Comparison of ENCODE assay signal across 8 mouse cellular contexts in genomic region chr8:120537207-120537817, GRCm38 (mm10). TPM values are rescaled to one million over a fixed set of nuclear protein-coding genes. Genes with fewer than 3 reads are reported as not detected.
A peak's percentile ranks its signal among the peaks of the same experiment; 100 is the strongest.
DNase-seq lines count a peak whose midpoint lies in the region; ATAC-seq and TF ChIP-seq lines count a peak whose summit lies in the region.

No protein-coding gene starts in this region.

- no peak for TF ChIP-seq POLR2A in cerebellum, adult 2 months (IDR thresholded peaks at IDR 0.05; ENCODE audit: borderline replicate concordance, insufficient read depth, low read length)

- H3K4me3 ChIP-seq in cerebellum, adult 2 months (replicated peaks; ENCODE audit: insufficient read depth, low read depth, low read length) = peak overlapping the region; percentile 55
- H3K4me3 ChIP-seq in hindbrain, embryonic 15.5 days = peak overlapping the region; percentile 67
- peak overlapping the region; percentile 68 for H3K4me3 ChIP-seq in limb, embryonic 12.5 days (replicated peaks)
- H3K4me3 ChIP-seq in midbrain, embryonic 12.5 days = peak overlapping the region; percentile 69

- peak overlapping the region; percentile 71 for H3K9ac ChIP-seq in hindbrain, embryonic 15.5 days
- peak overlapping the region; percentile 59 for H3K9ac ChIP-seq in limb, embryonic 12.5 days (replicated peaks)
- peak overlapping the region; percentile 86 for H3K9ac ChIP-seq in midbrain, embryonic 12.5 days (replicated peaks)

- H3K27ac ChIP-seq in cerebellum, adult 2 months (ENCODE audit: insufficient read depth, low read length) = peak overlapping the region; percentile 92
- H3K27ac ChIP-seq in hindbrain, embryonic 15.5 days (replicated peaks) = peak overlapping the region; percentile 95
- H3K27ac ChIP-seq in limb, embryonic 12.5 days = peak overlapping the region; percentile 90
- peak overlapping the region; percentile 97 for H3K27ac ChIP-seq in midbrain, embryonic 12.5 days (replicated peaks)

- H3K9me3 ChIP-seq in hindbrain, embryonic 15.5 days = no peaks in the 10 kb centered on the region
- H3K9me3 ChIP-seq in limb, embryonic 12.5 days = no peaks in the 10 kb centered on the region
- no peaks in the 10 kb centered on the region for H3K9me3 ChIP-seq in midbrain, embryonic 12.5 days

- peak overlapping the region; percentile 99 for H3K4me2 ChIP-seq in hindbrain, embryonic 15.5 days
- H3K4me2 ChIP-seq in limb, embryonic 12.5 days = peak overlapping the region; percentile 99
- H3K4me2 ChIP-seq in midbrain, embryonic 12.5 days (replicated peaks) = peak overlapping the region; percentile 96

- H3K36me3 ChIP-seq in hindbrain, embryonic 15.5 days = no peaks in the 10 kb centered on the region
- no peaks in the 10 kb centered on the region for H3K36me3 ChIP-seq in limb, embryonic 12.5 days
- H3K36me3 ChIP-seq in midbrain, embryonic 12.5 days = no peaks in the 10 kb centered on the region

- ATAC-seq in hindbrain, embryonic 15.5 days (ENCODE audit: low FRiP score, low read depth) = peak; percentile 4; the same call in 1 of the 2 replicates
- 0 out of 2 replicates have a peak, but pooled peaks have one; percentile 3 for ATAC-seq in limb, embryonic 12.5 days (ENCODE audit: insufficient number of reproducible peaks, insufficient read depth, low FRiP score, low TSS enrichment, low read depth)
- peak; percentile 17; the same call in 1 of the 2 replicates for ATAC-seq in midbrain, embryonic 12.5 days (ENCODE audit: low FRiP score, low read depth)

- peaks cover 19% of the 10 kb centered on the region for H3K4me1 ChIP-seq in cerebellum, adult 2 months (ENCODE audit: control insufficient read depth, insufficient read depth, low read length)
- H3K4me1 ChIP-seq in hindbrain, embryonic 15.5 days (replicated peaks) = peaks cover 88% of the 10 kb centered on the region
- peaks cover 95% of the 10 kb centered on the region for H3K4me1 ChIP-seq in limb, embryonic 12.5 days (replicated peaks)
- H3K4me1 ChIP-seq in midbrain, embryonic 12.5 days = peaks cover 94% of the 10 kb centered on the region

- no peaks in the 10 kb centered on the region for H3K27me3 ChIP-seq in cerebellum, adult 2 months (ENCODE audit: control insufficient read depth, insufficient read depth, low read length)
- H3K27me3 ChIP-seq in hindbrain, embryonic 15.5 days = no peaks in the 10 kb centered on the region
- peaks cover 18% of the 10 kb centered on the region for H3K27me3 ChIP-seq in limb, embryonic 12.5 days
- H3K27me3 ChIP-seq in midbrain, embryonic 12.5 days = peaks cover 18% of the 10 kb centered on the region

- WGBS in cerebellum, adult 2 months = under 1% methylated on average over 79 of the region's 79 CpGs
- WGBS in hindbrain, embryonic 15.5 days = under 1% methylated on average over 54 of the region's 79 CpGs
- WGBS in limb, embryonic 12.5 days = under 1% methylated on average over 78 of the region's 79 CpGs
- under 1% methylated on average over 78 of the region's 79 CpGs for WGBS in midbrain, embryonic 12.5 days

- TF ChIP-seq CTCF in cerebellum, adult 2 months (IDR thresholded peaks at IDR 0.05; ENCODE audit: borderline replicate concordance, insufficient read depth, low read depth, low read length) = no peak

- DNase-seq in R1 (ENCODE audit: low read depth, low spot score) = peak; percentile 84
- DNase-seq in cerebellum, adult 2 months = peak; percentile 86
- DNase-seq in gastrocnemius, adult 18-20 months (ENCODE audit: low spot score) = peak; percentile 86
- DNase-seq in spleen, adult 12 weeks (ENCODE audit: low spot score) = peak; percentile 82
- no peak for DNase-seq in frontal cortex, postnatal 14 days (ENCODE audit: low spot score in 2 of 2)

RNA-seq across cellular contexts. Expression of gene Gins2, which starts 51.8 kb away (rescaled TPM):
- 2.1 and 2.5 TPM in 2 replicates for polyA plus RNA-seq in cerebellum, adult 2 months (2012; rRNA removed)
- under 1 TPM in 1 of 2 experiments, not detected in 1; 0.80 TPM for total RNA-seq in gastrocnemius, adult 18-20 months (2021)
- polyA plus RNA-seq in hindbrain, embryonic 15.5 days (2015; fragmentation: Nextera tagmentation; extraction: Ambion mirVana) = 19.0 and 24.9 TPM in 2 replicates
- 111 and 113 TPM in 2 replicates for polyA plus RNA-seq in limb, embryonic 12.5 days (2016; fragmentation: Nextera tagmentation; extraction: Ambion mirVana)
- polyA plus RNA-seq in midbrain, embryonic 12.5 days (2016; fragmentation: Nextera tagmentation; extraction: Ambion mirVana) = 73.7 and 84.8 TPM in 2 replicates

Comparison
In these comparisons a context has a peak if more than half of its experiments do, and no peak if none do; other contexts are left out.
1. DNase-seq: peak in R1 (single experiment), cerebellum, adult 2 months (2 of 2), gastrocnemius, adult 18-20 months (single experiment) and spleen, adult 12 weeks (single experiment); none in frontal cortex, postnatal 14 days (0 of 2).
2. Peak in every context shown above with its lines, with median percentiles within 50 percentile points of each other: H3K27ac ChIP-seq, H3K4me3 ChIP-seq, ATAC-seq, H3K4me2 ChIP-seq and H3K9ac ChIP-seq.